Mouse (Mus musculus): ENCODE results near the gene Psmc2.

DNA sequence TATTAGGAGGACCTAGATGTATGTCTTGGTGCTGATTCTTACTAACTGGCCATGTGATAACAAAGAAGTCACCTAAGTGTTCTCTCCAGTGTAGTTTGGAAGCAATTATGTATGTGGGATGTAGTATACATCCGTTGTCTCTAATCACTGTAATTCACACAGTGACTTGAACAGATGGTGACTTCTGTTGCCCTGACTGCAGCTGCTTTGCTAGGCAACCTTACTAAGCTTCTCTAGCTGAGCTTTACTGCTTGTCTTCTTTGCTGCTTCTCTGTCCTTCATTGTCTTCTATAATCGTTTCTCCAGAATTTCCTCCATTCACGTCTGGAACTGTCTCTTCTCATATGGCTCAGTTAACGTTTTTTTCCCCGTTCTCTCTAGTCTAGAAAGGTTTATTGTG lies 4.0 kb downstream of the Psmc2 start:
- TF ChIP-seq EP300 (IDR thresholded peaks at IDR 0.05; ENCODE audit: low read depth) = no peak
- TF ChIP-seq CTCF (IDR thresholded peaks at IDR 0.05; ENCODE audit: low read depth) = no peak

All from liver, embryonic 14.5 days (tissue).